Mouse (Mus musculus): ENCODE measurements at regions not wholly inside any gene's neighbourhood (a gene's known extent, or its start where the extent isn't known, plus 50 kb on each side); places are given as distances from the start of the nearest gene placed in this dataset.

GRCm38 (mm10) chr11:19351243-19351787, 332.5 kb upstream of the Meis1 start:
- no peak for TF ChIP-seq POLR2A (IDR thresholded peaks at IDR 0.05; ENCODE audit: borderline replicate concordance, control insufficient read depth, low read depth, low read length)
- no peak for TF ChIP-seq CTCF (IDR thresholded peaks at IDR 0.05; ENCODE audit: control insufficient read depth, insufficient read depth, low read length)
